Mouse (Mus musculus) layer of hippocampus, adult 8-10 months (tissue): Measurements from ENCODE around the gene 4930402H24Rik. TPM values are rescaled to one million over a fixed set of nuclear protein-coding genes. Genes with fewer than 3 reads are reported as not detected.
"Not testable (repeated sequence)": the region's sequence is repeated elsewhere in the genome, so short reads cannot be mapped to it uniquely, and the experiment has no call there.

ENCODE experiments used
- DNase-seq, 2 experiments: peaks; one replicate each; pipeline ENCODE4 v3.0.0; 2022; ENCODE audit warnings: low spot score in 2 of 2
- total RNA-seq, 4 experiments: library from RNA; stranded (reverse); gene quantifications; 2 replicates each; pipeline ENCODE4 v1.2.4; 2022

The 4930402H24Rik gene
- total RNA-seq, 4 experiments from 2014 or later: 74.4 to 113 (median 91.0) TPM

DNA sequence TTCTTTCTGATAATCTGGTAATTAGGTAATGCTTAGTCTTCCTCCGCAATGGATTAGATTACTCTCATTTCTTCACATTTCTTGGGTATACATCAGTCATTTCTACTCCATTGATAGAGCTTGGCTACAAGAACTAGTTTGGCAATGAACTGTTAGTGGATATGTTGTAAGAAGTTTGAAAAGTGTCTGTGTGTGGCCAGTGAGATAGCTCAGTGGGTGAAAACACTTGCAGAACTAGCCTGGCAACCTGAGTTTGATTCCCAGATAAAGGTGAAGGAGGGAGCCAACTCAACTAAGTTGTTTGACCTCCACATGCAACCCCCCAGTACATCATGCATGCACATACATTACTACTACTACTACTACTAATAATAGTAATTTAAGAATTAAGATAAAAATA, 53.2 kb downstream of the 4930402H24Rik start:
- no peak for DNase-seq

DNA sequence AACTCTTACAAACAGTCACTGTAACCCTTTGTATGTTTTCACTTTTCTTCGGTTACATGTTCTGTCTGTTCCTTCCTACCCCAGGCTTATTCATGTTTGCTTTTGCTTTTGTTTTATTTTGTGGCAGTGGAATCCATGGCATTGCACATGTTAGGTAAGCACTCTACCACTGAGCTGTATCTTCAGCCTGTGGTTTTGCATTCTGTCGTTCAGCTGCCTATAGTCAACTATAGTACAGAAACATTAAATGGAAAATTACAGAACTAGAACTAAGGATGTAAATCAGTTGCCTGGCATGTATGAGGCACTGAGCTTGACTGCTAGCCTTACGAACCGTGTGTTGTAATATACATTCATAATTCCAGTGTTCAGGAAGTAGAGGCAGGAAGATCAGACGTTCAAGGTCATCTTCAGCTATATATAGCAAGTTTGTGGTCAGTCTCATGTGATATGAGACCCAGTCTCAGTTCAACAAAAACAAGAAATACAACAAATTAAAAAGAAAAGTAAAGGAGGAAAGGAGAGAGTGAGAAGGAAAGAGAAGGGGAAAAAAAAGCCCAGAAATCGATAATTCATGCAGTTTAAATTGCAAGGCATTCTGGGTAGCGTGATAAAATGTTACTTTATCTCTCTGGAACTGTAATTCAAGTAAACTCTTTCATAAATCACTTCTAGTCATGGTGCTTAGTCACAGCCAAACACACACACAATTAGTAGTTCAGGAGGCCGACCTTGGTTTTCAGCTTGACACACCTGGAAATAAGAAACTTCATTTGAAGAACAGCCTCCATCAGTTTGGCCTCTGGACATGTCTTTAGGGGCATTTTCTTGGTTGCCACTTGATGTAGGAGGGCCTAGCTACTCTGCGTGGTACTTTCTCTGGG, 54.6 kb downstream of the 4930402H24Rik start:
- DNase-seq: no peak

DNA sequence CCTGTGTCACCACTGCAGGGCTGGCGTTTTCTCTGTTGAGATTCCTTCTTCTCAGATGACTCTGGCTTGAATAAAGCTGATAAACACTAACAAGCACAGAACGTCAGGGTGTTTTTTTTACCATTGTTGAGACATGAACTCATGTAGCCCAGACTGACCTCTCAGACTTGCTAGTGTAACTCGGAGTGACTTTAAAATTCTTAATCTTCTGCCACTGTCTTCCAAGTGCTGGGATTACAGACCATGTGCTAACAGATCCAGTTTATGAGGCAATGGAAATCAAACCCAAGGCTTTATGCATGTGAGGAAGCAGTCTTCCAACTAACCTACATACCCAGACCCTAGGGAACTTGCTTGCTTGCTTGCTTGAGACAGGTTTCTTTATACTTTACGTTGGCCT, 56.5 kb downstream of the 4930402H24Rik start:
- no peak for DNase-seq

DNA sequence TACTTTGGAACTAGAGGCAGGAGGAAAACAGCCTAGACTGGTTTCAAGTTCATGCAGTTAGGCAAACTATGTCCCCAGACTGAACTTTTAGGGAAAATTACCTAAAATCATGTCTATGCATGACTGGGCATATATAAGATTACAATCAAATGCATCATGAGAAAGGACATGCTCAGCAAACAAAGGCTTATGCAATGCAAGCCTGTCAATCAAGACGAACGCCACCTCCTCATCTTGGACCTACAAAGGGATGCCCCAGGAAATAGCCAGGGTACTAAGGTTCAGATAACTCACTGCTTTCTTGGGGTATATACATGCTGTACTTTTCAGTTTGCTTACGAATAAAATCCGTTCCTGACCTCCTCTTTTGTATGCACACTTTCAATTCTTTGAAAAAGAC, 57.9 kb downstream of the 4930402H24Rik start:
- DNase-seq: no peak

DNA sequence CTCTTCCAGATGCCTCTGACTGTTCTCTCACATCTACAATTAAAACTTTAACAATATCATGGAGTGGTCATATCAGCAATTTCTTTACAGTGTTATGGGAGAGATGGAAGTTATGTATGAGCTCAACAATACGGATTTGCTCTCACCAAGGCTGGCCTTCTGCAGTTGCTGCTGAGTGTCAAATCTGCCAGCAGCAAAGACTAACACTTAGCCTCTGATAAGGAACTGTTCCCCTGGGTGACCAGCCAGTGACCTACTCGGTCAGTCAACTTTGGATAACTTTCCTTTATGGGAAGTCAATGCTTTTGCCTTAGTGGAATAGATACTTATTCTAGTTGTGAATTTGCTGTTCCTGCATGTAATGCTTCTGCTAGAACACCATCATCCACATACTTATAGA, 62.6 kb downstream of the 4930402H24Rik start:
- DNase-seq: no peak

DNA sequence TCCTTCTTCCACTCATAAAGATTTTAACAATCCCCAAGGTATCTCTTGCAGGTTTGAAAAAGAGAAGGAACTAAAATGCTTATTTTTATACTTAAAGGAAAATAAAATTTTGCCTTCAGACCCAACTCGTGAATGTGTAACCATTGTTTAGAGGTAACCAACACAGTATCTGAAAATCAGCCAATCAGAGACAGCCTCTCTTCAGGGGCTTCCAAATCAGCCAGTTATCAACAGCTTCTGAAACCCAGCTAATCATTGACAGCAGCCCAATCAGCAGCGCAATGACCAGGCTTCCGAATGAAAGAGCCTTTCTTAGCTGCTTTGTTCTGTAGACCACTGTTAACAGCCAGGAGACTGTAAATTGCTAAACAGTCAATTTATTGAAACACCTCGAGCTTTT, 65.4 kb downstream of the 4930402H24Rik start:
- peak; percentile 88 to 90 for DNase-seq

DNA sequence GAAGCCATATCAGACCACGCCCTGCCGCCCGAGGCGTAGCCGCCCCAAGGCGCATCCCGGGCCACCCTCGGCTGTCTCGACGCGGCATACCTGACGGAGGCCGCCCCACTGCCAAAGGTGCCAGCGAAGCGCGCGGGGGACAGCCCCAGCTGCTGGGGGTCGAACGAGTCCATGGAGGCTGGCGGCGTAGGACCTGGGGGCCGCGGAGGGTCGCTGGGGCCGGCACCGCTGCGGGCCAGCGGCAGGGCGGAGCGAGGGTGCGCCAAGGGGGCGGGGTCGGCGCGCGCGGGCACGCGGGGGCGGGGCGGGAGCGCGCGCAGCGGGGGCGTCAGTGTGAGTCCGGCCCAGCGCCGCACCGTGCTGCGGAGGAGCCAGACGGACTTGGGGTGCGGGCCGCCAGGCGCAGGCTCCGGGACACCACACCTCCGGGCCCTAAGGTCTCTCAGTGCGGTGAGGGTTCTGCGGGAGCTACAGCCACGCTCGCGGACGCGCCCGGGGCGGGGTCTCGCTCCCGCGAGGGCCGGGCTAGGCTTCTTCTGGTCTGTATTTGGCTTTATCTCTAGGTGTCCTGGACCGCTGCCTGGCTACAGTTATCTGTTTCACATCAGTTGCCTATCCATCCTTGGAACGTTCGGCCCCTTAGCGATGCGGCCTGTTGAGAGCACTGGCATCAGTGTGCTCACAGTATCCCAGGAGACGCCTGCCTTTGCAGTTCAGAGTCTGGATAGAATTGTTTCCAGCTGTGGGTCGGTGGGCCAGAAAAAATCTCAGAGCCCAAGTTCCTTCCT, 66.1 kb downstream of the 4930402H24Rik start:
- peak; percentile 57 to 72 for DNase-seq

DNA sequence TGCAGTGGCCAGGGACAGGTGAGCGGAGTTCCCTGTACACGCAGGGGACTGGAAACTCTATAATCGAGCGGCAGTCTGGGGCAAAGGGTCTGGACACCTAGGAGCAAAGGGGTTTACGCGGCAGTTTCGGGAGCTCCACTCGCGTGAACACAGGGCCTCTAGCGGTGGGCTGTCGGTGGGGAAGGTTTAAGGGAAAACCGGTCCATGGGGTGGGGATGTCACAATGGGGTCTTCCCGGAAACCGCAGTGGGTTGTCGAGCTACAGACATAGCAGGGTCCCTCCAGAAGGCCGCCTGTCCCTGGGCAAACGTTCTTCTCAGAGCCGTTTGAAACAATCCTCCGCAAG, 66.7 kb downstream of the 4930402H24Rik start:
- DNase-seq: peak; percentile 53 to 68

DNA sequence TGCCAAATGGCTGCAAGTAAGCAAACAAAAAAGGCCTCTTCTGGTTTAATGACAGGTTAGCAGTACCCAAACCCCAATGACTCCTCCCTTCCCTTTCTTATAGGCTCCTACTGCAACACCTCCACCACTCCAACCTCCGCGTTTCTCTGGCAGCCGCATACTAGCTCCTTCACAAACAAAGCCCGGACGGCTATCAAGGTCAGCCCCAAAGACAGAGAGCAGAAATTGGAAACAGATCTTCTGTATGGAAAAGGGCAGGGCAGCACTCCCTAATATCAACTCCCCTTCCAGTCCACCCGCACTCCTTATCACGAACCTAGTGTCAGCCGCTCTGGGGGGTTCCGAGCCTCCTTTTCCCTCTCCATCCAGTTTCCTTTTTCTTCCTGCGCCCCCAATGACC, 67.1 kb downstream of the 4930402H24Rik start:
- DNase-seq: no peak

DNA sequence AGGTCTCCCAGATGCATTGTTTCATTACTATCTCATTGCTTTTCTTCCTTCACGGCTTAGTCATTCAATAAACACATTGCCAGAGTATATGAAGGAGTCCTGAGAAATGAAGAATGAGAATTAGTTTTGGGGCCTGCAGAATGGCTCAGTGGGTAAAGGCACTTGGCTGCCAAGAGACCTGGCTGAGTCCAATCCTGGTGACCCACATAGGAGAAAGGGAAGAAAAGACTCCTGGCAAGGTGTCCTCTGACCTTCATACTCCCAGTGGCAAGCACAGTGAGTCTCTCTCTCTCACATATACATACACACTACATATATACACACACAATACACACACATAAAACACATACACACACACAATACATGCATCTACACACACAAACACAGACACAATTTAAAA, 68.1 kb downstream of the 4930402H24Rik start:
- DNase-seq: no peak

DNA sequence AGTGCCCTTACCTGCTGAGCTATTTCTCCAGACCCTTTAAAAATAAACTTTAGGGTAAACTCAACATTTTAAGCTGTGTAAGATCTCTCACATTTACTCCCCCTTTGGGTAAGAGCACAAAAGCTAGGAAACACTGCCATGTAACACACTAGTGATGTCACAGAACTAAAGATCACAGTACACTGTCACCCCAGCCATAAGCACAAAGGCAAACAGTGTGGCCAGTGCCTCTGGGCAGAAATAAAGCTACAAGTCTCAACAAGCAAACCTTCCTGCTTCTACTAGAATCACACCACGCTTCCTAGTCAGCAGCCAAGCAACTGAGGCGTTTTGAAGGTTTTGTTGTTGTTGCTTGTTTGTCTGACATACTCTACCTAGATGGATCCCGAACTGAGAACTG, 72.5 kb downstream of the 4930402H24Rik start:
- DNase-seq: no peak

DNA sequence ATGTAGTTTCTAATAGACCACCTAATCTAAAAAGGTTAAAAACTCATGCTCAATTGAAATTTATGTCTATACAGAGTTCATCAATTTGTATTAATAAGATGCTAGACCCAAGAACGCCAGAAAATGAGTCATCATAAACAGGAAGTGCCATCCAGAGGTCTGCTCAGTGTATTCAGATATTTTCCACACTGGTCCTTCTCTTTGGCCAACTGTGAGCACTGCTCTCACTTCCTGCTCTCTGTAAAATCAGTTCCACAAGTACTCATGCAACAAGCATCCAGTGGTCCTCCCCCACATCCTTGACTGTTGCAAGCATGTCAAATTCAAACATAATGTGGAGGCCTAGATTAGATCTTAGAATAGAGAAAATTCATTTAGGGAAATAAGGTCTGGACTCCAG, 73.6 kb downstream of the 4930402H24Rik start:
- DNase-seq: no peak

DNA sequence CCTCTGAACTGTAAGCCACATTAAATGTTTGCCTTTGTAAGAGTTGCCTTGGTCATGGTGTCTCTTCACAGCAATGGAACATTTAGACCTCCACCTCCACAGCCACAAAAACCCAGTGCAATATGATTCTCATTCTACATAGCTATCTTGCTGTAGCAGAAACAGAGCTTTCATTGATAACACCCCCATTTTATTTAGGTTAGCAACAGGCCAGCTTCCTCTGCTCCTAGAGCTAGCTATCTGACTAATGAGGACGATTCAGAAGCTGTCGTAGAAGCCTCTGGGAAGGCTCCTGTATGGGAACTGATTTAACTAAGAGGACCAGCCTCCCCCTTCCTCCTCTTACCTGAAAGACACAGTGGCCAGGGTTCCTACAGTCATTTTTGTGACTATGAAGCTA, 74.2 kb downstream of the 4930402H24Rik start:
- no peak for DNase-seq

DNA sequence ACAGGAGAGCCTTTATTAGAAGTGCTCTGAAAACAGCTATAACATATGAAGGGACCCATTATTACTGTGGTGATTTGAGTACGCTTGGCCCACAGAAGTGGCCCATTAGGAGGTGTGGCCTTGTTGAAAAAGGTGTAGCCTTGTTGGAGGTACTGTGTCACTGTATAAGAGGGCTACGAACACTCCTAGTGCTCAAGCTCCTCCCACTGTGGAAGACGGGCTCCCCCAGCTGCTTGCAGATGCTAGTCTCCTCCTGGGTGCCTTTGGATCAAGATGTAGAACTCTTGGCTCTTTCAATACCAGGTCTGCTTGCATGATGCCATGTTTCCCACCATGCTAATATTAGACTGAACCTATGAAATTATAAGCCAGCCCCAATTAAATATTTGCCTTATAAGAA, 76.0 kb downstream of the 4930402H24Rik start:
- no peak for DNase-seq

DNA sequence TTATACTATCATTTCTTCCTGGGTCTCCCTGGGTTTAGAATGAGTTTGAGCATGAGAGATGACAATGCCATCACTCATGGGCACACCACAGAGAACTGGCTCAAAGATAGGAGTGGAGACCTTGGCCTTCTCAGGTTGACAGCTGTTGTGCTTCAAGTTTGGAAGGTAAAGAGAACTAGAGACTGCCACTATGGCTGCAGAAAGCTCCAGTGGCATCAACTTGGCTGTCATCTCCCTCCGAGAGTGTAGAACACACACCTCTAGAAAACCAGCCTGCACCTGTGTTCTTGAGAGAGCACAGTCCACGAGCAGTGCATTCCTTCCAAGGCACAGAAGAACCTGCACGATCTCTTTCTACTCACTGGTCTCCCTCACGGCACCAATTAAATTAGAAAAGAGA, 76.7 kb downstream of the 4930402H24Rik start:
- DNase-seq: no peak

DNA sequence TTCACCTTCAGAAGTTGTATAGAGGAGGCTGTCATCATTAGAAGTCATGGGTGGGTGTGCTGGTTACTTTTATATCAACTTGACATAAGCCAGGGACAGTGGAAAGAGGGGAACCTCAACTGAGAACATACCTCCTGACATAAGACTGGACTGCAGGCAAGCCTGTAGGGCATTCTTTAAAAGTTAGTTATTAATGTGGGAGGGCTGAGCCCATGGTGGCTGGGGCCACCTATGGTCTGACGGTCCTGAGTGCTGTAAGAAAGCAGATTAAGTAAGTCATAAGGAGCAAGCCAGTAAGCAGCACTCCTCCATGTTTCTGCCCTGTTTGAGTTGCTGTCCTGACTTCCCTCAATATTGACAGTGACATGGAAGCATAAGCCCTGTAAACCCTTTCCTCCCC, 77.5 kb downstream of the 4930402H24Rik start:
- no peak for DNase-seq

DNA sequence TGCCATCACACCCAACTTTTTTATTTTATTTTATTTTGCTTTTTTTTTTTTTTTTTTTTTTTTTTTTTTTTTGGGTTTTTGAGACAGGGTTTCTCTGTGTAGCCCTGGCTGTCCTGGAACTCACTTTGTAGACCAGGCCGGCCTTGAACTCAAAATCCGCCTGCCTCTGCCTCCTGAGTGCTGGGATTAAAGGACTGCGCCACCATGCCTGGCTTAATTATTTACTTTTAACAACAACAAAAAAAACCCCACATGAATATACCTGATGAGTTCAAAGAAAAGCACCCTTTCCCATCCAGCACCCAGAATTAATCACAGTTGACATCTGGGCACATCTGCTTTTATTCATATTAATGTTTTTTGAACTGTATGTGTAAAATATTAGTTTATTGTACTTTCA, 78.1 kb downstream of the 4930402H24Rik start:
- DNase-seq: not testable (repeated sequence)

DNA sequence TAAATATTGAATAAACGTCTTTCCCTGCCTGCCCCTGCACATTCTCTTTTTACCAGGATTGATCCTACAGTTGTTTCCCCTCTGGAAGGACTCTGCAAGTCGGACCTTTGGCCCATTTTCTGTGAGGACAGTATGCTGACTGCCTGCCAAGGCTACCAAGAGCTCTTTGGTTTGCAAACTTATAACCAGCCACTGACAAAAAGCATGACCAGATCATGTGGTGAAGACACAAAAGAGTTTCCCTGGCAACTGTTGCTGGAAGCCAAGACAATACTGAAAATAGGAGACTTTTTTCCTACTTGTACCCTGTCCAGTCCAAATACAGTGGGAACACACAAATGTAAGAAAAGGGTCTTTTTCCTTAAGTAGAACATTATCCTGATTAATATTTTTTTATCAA, 78.8 kb downstream of the 4930402H24Rik start:
- peak; percentile 61 to 74 for DNase-seq

DNA sequence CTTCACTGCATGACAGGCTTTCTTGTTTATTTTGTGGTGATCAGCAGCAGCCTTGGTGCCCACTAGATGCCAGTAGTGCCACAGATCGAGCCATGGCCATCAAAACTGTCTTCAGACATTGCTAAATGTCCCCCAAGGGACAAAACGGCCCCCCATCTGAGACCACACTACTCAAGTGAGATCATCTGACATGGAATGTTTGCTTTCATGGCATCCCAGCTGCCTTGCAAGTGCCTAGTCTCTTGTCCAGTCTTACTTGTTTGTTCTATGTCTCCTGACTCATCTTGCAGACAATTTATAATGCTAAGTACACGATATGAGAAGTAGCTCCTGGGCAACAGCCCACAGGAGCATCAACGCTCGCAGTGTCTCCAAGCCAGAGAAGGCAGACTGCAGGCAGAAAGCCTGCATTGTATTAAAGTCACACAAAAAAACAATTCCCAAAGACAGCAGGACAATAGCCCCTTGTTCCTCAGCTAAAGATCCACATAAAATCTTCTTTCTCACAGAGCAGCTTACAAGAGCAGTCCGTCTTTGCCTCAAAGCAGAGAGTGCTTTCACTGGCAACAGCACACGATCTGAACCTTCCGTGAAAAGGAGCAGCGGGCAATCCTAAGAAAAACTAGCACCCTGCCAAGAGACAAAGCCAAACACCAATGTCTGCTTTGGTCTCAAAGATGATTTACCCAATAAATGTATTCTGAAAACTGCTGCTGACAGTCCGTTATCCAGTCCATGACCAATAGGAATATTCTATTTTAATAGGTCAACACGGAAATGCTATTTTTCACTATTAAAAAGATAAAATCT, 87.2 kb downstream of the 4930402H24Rik start:
- DNase-seq: peak; percentile 55 to 70

DNA sequence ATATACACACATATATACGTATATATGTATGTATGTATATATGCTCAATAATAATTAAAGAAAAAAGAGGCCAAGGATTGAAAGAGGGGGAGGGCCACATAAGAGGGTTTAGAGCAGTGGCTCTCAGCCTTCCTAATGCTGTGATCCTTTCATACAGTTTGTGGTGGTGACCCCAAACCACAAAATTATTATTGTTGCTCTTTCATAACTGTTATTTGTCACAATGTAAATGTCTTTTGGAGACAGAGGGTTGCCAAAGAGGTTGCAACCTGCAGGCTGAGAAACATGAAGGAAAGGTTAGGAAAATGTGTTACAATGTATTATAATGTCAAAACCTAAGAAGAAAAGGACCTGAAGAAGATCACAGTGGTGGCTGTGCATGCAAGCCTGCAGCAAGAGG, 88.3 kb downstream of the 4930402H24Rik start:
- no peak for DNase-seq

DNA sequence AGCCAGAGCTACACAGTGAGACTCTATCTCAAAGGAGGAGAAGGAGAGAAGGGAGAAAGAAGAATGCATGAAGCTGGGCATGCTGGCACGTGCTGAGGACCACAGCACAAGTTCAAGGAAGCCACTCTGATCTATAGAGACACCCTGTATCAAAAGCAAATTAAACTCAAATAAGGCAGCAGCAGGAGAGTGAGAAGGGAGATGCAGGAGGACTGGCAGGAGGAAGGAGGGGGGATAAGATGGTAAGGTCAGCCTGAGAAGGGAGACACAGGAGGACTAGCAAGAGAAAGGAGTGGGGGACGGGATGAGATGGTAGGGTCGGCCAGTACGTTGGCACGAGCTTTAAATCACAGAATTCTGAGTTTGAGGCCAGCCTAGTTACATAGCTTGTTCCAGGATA, 90.0 kb downstream of the 4930402H24Rik start:
- DNase-seq: no peak

DNA sequence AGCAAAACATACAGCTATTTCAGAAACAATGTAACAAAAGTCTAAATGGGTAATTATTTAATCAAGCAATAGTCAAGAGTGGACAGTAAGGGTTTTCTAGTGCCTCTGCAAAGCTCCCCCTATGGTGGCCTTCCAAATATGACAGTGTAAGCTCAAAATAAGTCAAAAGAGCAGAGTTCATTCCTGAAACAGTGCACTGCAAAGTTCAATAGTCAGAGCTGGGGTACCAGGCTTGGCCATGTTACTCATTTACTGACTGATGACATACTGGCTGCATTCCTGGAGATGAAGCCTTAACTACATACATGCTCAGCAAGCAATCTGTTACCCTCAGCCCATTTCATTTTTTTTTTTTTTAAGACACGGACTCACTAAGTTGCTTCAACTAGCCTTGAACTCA, 91.7 kb downstream of the 4930402H24Rik start:
- DNase-seq: no peak
